Mouse (Mus musculus) 3T3-L1 (cell line): ENCODE measurements around the gene Mrpl52.

Experiments used
- DNase-seq: peaks from one replicate; pipeline ENCODE4 v3.0.0-alpha.2; 2015; ENCODE audit warnings: low read depth, low spot score

The Mrpl52 gene

GRCm38 (mm10) chr14:54412000-54412576 is 14.6 kb upstream of the Mrpl52 start:
- no peak for DNase-seq

- DNase-seq = peak; percentile 73
These were observed 14.0 kb upstream of the Mrpl52 start for GRCm38 (mm10) chr14:54412629-54413170.

- DNase-seq = no peak
These were observed 12.6 kb upstream of the Mrpl52 start for GRCm38 (mm10) chr14:54413877-54414700.

GRCm38 (mm10) chr14:54415241-54416020 is 11.3 kb upstream of the Mrpl52 start:
- DNase-seq = no peak

- DNase-seq = no peak
These were observed 10.4 kb upstream of the Mrpl52 start for GRCm38 (mm10) chr14:54416229-54416775.

- DNase-seq = no peak
These were observed 9.9 kb upstream of the Mrpl52 start for GRCm38 (mm10) chr14:54416830-54417229.

GRCm38 (mm10) chr14:54417623-54418081 is 9.1 kb upstream of the Mrpl52 start, which contains the start of gene Slc7a7:
Slc7a7 (minus strand) TSS chr14:54417780.
- DNase-seq = no peak

GRCm38 (mm10) chr14:54421014-54421413 is 5.7 kb upstream of the Mrpl52 start:
- no peak for DNase-seq

GRCm38 (mm10) chr14:54423406-54423805 is 3.3 kb upstream of the Mrpl52 start:
- peak; percentile 65 for DNase-seq

GRCm38 (mm10) chr14:54424634-54425033 is 2.1 kb upstream of the Mrpl52 start:
- no peak for DNase-seq

- no peak for DNase-seq
These were observed 1.2 kb upstream of the Mrpl52 start for GRCm38 (mm10) chr14:54425540-54425939.

- peak; percentile 58 for DNase-seq
These were observed 563 bp upstream of the Mrpl52 start for GRCm38 (mm10) chr14:54426003-54426688.

- peak; percentile 60 for DNase-seq
These were observed 987 bp downstream of the Mrpl52 start for GRCm38 (mm10) chr14:54427696-54428095.

GRCm38 (mm10) chr14:54428421-54428820 is 1.7 kb downstream of the Mrpl52 start:
- DNase-seq = no peak

- peak; percentile 34 for DNase-seq
These were observed 2.8 kb downstream of the Mrpl52 start for GRCm38 (mm10) chr14:54429332-54430093.

- no peak for DNase-seq
These were observed 3.9 kb downstream of the Mrpl52 start for GRCm38 (mm10) chr14:54430406-54431145.

- DNase-seq = peak; percentile 92
These were observed 4.8 kb downstream of the Mrpl52 start, which contains the start of gene Mmp14 for GRCm38 (mm10) chr14:54431334-54432077. Mmp14 (plus strand) TSS chr14:54431612.

GRCm38 (mm10) chr14:54432078-54432836 is 5.5 kb downstream of the Mrpl52 start:
- DNase-seq = peak; percentile 57
